Mouse (Mus musculus) cerebellum, adult (tissue): ENCODE results near the gene Gm12216.
A peak's percentile ranks its signal among the peaks of the same experiment; 100 is the strongest.

Experiments used
- ATAC-seq: cut with Nextera tagmentation; 2 replicates; pipeline ENCODE4 v1.9.2; 2017; ENCODE audit warnings: mild to moderate bottlenecking, moderate library complexity, mixed read lengths; ENCODE audit not compliant: insufficient number of reproducible peaks, low FRiP score, low TSS enrichment

Gm12216 gene

DNA sequence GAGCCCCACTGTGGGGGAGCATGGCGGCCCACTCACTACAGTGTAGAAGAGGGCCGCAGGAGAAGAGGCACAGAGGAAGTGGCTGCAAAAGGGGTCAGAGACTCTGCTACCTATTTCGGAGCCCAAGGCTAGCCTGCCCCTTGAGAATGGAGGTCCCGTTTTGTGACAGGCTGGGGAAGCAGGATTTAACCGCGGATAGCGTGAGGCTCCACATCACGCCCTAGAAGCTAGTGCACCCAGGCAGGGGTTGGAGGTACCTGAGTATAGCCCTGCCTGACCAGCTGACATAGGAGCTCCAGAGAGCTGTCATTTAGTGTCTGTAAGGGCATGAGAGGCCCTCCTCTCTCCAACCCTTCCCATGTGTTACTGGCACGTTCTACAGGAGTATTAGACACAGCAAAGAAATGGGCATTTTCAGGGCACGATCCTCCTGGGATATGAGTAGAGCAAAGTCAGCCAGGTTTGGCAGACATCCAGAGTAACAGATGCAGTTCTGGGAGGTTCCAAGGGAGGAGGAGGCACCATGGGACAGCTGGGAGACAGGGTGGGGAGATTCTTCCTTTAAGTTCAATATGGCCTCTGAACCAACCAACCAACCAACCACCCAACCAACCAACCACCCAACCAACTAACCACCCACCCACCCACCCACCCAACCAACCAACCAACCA, 60.9 kb downstream of the Gm12216 start:
- ATAC-seq: no peak

DNA sequence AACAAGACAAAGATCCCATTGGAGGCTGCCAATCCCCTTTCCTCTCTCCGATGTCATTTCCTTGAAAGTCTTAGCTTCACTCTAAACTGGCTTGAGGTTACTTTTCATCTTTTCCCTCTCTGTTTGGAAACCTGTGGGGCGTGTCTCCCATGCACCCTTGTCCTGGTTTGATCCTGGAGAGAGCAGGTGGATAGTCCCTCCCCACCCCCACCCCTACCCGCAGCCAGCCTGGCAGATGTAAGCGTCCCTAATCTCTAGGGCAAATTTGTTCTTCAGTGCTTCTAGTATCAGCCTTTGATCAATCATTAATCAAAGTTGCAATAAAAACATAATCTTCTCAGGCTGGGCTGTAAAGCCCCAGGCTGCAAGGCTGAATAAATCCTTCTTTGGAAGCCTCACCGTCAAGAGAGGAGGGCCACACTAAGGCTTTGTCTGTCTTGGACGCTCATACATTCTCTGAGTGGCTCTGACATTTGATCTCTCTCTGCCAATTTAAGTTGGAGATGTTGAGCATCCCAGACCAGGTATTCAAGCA, 61.6 kb downstream of the Gm12216 start:
- ATAC-seq: no peak

DNA sequence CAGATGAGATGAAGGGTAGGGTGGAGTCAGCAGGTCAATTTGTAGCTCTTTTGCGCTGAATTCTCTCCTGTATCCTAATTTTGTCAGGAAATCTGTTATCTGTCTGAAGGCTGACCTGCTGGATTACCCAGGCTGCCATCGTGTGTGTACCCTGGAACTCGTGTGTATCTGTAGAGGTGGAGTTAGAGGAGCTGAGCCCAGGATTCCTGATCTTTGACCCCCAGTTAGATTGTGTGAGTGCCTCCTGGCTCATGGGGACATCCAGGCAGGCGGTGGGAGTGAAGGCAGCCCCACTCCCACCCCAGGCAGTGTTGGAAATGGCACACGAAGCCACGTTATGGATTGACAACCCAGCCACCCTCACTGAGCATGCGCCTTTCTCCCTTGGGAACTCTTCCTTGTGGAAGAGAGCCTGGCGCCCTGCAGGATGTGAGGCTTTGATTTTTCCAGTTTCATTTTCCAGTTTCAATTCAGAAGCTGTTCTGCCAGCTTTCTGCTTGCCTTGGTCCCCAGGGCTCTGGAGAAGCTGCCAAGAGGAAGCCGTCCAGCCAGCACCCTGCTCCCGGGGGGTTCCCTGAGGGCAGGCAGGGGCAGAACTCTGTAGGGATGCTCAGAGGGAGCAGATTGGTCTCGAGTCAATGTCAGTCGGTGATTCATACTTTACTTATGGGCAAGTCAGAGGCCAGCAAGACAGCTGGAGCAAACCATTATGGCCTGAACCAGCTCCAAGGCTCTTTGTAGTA, 62.5 kb downstream of the Gm12216 start:
- no peak; the same call in 1 of the 2 replicates for ATAC-seq

DNA sequence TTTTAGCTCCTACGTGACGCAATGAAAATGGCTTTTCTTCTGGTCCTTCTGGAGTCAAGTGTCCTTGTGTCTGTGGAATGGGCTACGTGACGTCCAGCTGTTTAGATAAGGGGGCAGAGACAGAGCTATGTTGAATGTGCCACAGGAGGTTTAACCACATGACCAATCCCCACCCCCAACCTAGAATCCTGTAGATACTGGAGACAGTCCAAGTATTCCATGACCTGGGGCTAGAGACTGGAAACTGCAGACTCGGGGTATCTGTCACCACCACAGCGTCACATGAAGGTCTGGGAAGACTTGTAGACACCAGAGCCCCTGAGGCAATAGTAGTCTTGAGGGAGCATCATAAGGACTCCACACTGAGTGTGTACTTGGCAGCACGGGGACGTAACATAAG, 63.2 kb downstream of the Gm12216 start:
- ATAC-seq: no peak

DNA sequence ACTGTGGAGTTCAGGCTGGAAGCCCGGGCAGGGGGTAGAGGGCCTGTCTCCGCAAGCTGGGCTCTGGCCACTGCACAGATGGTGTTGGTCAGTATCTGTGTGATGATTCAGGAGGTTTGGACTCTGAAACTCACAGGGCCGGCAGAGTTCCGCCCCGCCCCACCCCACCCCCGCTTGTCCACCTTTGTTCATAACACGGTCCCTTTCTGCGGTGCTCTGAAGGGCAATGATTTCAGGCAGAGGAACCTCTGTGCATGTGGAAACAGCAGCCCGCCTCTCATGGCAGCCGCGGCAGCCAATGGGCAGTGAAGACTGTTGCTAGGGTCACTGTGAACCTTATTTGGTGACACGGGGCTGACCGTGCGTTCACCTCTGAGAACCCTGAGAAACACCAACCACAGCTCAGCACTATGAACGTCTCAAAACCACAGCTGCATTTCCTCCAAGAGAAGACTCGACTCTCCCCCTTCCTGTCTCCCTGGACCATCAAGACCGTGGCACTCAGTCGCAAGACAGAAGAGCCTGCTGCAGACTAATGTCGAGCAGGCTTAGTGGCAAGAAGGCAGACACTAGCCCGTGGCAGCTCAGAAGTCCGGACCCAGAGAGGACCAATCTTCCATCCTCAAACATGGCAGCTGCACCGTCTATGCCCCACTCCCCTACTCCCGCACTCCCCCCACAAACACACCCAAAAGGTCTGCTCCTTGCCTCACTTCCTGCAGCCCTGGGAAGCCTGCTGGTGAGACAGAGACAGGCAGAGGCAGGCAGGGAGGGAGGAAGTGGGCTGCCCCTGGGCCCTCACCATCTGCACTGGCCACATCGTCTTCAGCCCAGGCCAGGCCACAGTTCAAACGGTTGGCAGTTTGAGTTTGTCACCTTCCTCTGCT, 64.1 kb downstream of the Gm12216 start:
- ATAC-seq: no peak

- ATAC-seq: no peak
Observed at GRCm38 (mm10) chr11:53794015-53794414, 65.0 kb downstream of the Gm12216 start.

GRCm38 (mm10) chr11:53792986-53793385, 66.1 kb downstream of the Gm12216 start:
- no peak for ATAC-seq

GRCm38 (mm10) chr11:53789277-53789676, 69.8 kb downstream of the Gm12216 start:
- ATAC-seq: no peak

DNA sequence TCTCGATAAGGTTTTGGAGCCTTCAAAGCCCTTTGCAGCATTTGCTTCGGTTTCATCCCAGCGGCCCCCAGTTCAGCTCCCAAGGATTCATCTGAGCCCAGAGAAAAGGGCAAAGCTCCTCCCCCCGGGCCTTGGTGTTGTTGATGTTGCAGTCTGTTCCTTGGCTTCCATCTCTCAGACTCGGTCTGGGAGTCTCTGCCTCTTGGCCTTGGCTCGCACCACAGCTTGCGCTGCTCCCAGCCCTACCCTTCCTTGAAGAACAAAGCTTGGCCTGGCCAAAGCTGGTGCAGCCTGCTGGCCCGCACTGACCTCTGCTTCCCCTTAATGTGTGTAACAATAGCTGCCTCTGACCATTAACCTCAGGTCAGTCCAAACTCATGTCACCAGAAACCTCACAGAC, 70.9 kb downstream of the Gm12216 start:
- no peak for ATAC-seq

GRCm38 (mm10) chr11:53786058-53787031, 72.7 kb downstream of the Gm12216 start:
- peak; percentile 31; the same call in 1 of the 2 replicates for ATAC-seq

GRCm38 (mm10) chr11:53785311-53785936, 73.6 kb downstream of the Gm12216 start:
- no peak for ATAC-seq

GRCm38 (mm10) chr11:53783288-53783687, 75.8 kb downstream of the Gm12216 start:
- no peak for ATAC-seq

- ATAC-seq: no peak
Observed at GRCm38 (mm10) chr11:53781964-53782363, 77.1 kb downstream of the Gm12216 start.

GRCm38 (mm10) chr11:53781201-53781775, 77.8 kb downstream of the Gm12216 start:
- no peak for ATAC-seq

- no peak for ATAC-seq
Observed at GRCm38 (mm10) chr11:53780262-53780661, 78.8 kb downstream of the Gm12216 start.

- ATAC-seq: no peak
Observed at GRCm38 (mm10) chr11:53779808-53780207, 79.2 kb downstream of the Gm12216 start.

GRCm38 (mm10) chr11:53778455-53778854, 80.6 kb downstream of the Gm12216 start:
- ATAC-seq: no peak

GRCm38 (mm10) chr11:53777736-53778135, 81.3 kb downstream of the Gm12216 start:
- no peak for ATAC-seq
